Mouse (Mus musculus) neural tube, embryonic 14.5 days (tissue): ENCODE data around the gene Tm9sf3. TPM values are rescaled to one million over a fixed set of nuclear protein-coding genes. Genes with fewer than 3 reads are reported as not detected.

Experiments used
- ATAC-seq: fragments of 200-750 bp; cut with Nextera tagmentation; 2 replicates; pipeline ENCODE4 v1.8.0; 2017; ENCODE audit warnings: low read depth, mild to moderate bottlenecking, moderate TSS enrichment, moderate library complexity
- H3K27ac ChIP-seq: fragments of 300-500 bp; sonication (generic); 2 replicates; pipeline ENCODE4 v1.5.1; 2014; ENCODE audit warnings: low read depth, mild to moderate bottlenecking, control low read depth, low read length, moderate library complexity, mixed read lengths
- H3K27me3 ChIP-seq: fragments of 300-500 bp; sonication (generic); 2 replicates; pipeline ENCODE4 v1.6.1; 2014; ENCODE audit warnings: low read length; ENCODE audit not compliant: control insufficient read depth, insufficient read depth
- H3K36me3 ChIP-seq: fragments of 300-500 bp; sonication (generic); 2 replicates; pipeline ENCODE4 v1.6.1; 2014; ENCODE audit warnings: low read length, mixed read lengths; ENCODE audit not compliant: control insufficient read depth, insufficient read depth
- H3K4me1 ChIP-seq: fragments of 300-500 bp; sonication (generic); 2 replicates; pipeline ENCODE4 v1.6.1; 2014; ENCODE audit warnings: low read length; ENCODE audit not compliant: control insufficient read depth, insufficient read depth
- H3K4me2 ChIP-seq: fragments of 300-500 bp; sonication (generic); 2 replicates; pipeline ENCODE4 v1.6.1; 2014; ENCODE audit warnings: mild to moderate bottlenecking, low read depth, low read length, control low read depth
- H3K4me3 ChIP-seq: fragments of 300-500 bp; sonication (generic); 2 replicates; pipeline ENCODE4 v1.5.1; 2014; ENCODE audit warnings: low read depth, low read length, control low read depth, mixed read lengths
- H3K9ac ChIP-seq: fragments of 300-500 bp; sonication (generic); replicated peaks from 2 replicates; pipeline ENCODE4 v1.6.1; 2014; ENCODE audit warnings: low read depth, mild to moderate bottlenecking, control low read depth, low read length, mixed read lengths
- H3K9me3 ChIP-seq: fragments of 300-500 bp; sonication (generic); 2 replicates; pipeline ENCODE4 v1.6.1; 2016; ENCODE audit warnings: low read length; ENCODE audit not compliant: control insufficient read depth
- WGBS: fragments of 180-500 bp; shearing (Covaris S2); extraction: QIAGEN DNeasy Blood & Tissue Kit; methylation state at CpG from one replicate; pipeline ENCODE4 v1.1.7; 2014; 5-methylcytosine and 5-hydroxymethylcytosine counted together
- polyA plus RNA-seq: library from polyadenylated mRNA; unstranded; fragments of >200 nt; fragmentation: Nextera tagmentation; extraction: Ambion mirVana; gene quantifications from 2 replicates; pipeline ENCODE4 v1.2.1, GENCODE M21; 2014

Tm9sf3 gene
- polyA plus RNA-seq, 1 experiment from 2014 or later: 83.8 TPM

DNA sequence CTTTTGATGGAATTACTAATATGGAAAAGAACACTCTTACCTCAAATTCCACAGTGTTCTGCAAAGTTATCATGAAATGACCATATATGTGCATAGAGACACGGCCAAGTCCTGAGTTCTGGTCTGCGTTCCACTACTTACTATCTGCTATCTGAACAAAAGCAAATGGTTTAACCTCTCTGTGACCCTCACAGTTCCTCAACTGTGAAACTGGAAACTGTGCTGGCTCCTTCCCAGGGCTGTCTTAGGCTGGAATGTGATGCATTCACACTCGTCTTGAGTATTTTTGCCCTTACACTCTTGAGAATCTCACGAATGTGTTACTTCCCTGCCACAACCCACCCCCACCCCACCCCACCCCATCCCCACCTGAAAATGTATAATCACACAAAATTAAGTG, 14.8 kb downstream of the Tm9sf3 start:
- Histone ChIP-seq H3K36me3 (peaks cover 11% of the 10 kb centered on the region; the same call in 1 of the 2 replicates), H3K9me3 (no peaks in the 10 kb centered on the region), H3K4me2 (no peak overlapping the region), H3K27ac (no peak overlapping the region), H3K27me3 (no peaks in the 10 kb centered on the region), H3K4me1 (no peaks in the 10 kb centered on the region), H3K9ac (no peak overlapping the region), H3K4me3 (no peak overlapping the region)
- 70% methylated on average over 4 of the region's 4 CpGs for WGBS
- ATAC-seq: no peak

DNA sequence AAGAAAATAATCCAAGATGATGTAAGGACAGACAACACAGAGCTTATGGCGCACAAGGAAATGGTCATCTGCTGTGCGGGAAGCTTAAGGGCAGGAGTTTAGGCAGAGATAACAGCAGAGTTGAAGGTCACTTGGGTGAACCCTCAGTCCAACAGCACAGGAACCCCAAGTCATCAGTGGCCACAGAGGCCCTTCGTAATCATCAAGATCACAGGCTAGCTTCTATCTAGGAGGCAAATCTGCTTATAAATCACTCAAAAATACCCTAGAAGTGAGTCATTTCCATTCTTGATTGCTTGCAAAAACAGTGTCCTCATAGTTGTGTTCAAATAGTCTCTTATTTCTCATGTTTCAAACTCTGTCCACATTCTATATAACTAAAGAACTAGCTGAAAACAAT, 15.5 kb downstream of the Tm9sf3 start:
- Histone ChIP-seq H3K27ac (no peak overlapping the region), H3K27me3 (no peaks in the 10 kb centered on the region), H3K9me3 (no peaks in the 10 kb centered on the region), H3K9ac (no peak overlapping the region), H3K36me3 (peaks cover 11% of the 10 kb centered on the region; the same call in 1 of the 2 replicates), H3K4me2 (no peak overlapping the region), H3K4me1 (no peaks in the 10 kb centered on the region), H3K4me3 (no peak overlapping the region)
- 92% methylated on average over 3 of the region's 3 CpGs for WGBS
- ATAC-seq: no peak

DNA sequence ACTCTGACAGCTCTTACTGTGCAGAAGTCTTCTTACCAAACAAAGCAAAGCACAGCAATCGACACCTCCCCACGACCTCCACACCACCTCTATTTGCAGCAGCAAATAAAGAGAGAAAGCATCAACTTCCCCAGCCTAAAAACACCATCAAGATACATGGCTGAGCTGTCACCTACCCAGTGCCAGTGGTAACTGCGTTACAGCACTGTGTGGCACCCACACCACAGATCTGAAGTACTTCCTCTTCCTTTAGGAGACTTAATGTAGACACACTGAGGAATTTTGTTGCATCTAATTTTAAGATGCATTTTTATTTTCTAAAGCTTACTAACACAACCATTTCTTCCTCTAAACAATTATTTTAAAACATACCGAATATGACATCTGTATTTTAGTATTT, 17.5 kb downstream of the Tm9sf3 start:
- H3K4me2 ChIP-seq: no peak overlapping the region
- no peaks in the 10 kb centered on the region for H3K4me1 ChIP-seq
- no peak for ATAC-seq
- WGBS: 89% methylated on average over 4 of the region's 4 CpGs
- H3K4me3 ChIP-seq: no peak overlapping the region
- H3K9me3 ChIP-seq: no peaks in the 10 kb centered on the region
- H3K27ac ChIP-seq: no peak overlapping the region
- no peak overlapping the region for H3K9ac ChIP-seq
- H3K36me3 ChIP-seq: peaks cover 28% of the 10 kb centered on the region; the same call in 1 of the 2 replicates
- no peaks in the 10 kb centered on the region for H3K27me3 ChIP-seq

GRCm38 (mm10) chr19:41244581-41244980, 19.2 kb downstream of the Tm9sf3 start:
- 61% methylated on average over 6 of the region's 6 CpGs for WGBS
- Histone ChIP-seq H3K4me1 (no peaks in the 10 kb centered on the region), H3K4me2 (no peak overlapping the region), H3K9ac (no peak overlapping the region), H3K4me3 (no peak overlapping the region), H3K27me3 (no peaks in the 10 kb centered on the region), H3K27ac (no peak overlapping the region), H3K9me3 (no peaks in the 10 kb centered on the region), H3K36me3 (peaks cover 32% of the 10 kb centered on the region; the same call in 1 of the 2 replicates)
- no peak for ATAC-seq

GRCm38 (mm10) chr19:41241997-41242396, 21.8 kb downstream of the Tm9sf3 start:
- peaks cover 35% of the 10 kb centered on the region; the same call in 1 of the 2 replicates for H3K36me3 ChIP-seq
- ATAC-seq: no peak

DNA sequence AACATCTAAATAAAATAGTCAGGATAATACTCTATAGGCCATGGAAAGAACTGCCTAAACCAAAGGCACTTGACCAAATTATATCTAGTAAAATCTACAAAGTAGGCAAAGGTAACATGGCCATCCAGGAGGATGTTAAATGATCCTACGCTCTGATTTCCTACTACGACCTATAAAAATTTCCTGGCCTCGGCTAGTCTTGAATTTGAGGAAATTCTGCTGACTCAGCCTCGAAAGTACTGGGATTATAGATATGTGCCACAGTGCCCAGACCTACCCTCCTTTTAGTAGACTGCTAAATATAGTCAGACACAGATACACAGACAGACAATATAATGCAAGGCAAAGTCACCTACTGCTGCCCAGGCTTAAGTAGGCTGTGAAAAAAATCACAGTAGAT, 30.1 kb downstream of the Tm9sf3 start:
- Histone ChIP-seq H3K4me3 (no peak overlapping the region), H3K27ac (no peak overlapping the region), H3K4me2 (no peak overlapping the region), H3K9me3 (no peaks in the 10 kb centered on the region), H3K4me1 (no peaks in the 10 kb centered on the region), H3K36me3 (peaks cover 20% of the 10 kb centered on the region), H3K9ac (no peak overlapping the region), H3K27me3 (no peaks in the 10 kb centered on the region)
- ATAC-seq: no peak
- 96% methylated on average over 4 of the region's 4 CpGs for WGBS

More at GRCm38 (mm10) chr19:41241997-41242396, 21.8 kb downstream of the Tm9sf3 start:
- no peak overlapping the region for H3K9ac ChIP-seq
- H3K9me3 ChIP-seq: no peaks in the 10 kb centered on the region
- WGBS: over 99% methylated on average over 5 of the region's 5 CpGs
- no peak overlapping the region for H3K4me3 ChIP-seq
- no peak overlapping the region for H3K27ac ChIP-seq
- no peak overlapping the region for H3K4me2 ChIP-seq
- H3K27me3 ChIP-seq: no peaks in the 10 kb centered on the region
- no peaks in the 10 kb centered on the region for H3K4me1 ChIP-seq

- no peak for ATAC-seq
- no peak overlapping the region for H3K4me2 ChIP-seq
- no peak overlapping the region for H3K27ac ChIP-seq
- WGBS: 42% methylated on average over 7 of the region's 7 CpGs
- H3K4me1 ChIP-seq: peaks cover 12% of the 10 kb centered on the region
- no peak overlapping the region for H3K9ac ChIP-seq
- H3K36me3 ChIP-seq: 0 out of 2 replicates have a peak, but pooled peaks cover 3% of the 10 kb centered on the region
- no peaks in the 10 kb centered on the region for H3K9me3 ChIP-seq
- peaks cover 4% of the 10 kb centered on the region; the same call in 1 of the 2 replicates for H3K27me3 ChIP-seq
- no peak overlapping the region for H3K4me3 ChIP-seq
Observed at GRCm38 (mm10) chr19:41208326-41208725, 55.5 kb downstream of the Tm9sf3 start.

- peak within 1 kb of the TSS; percentile 94 for H3K4me2 ChIP-seq
- H3K4me1 ChIP-seq: peaks cover 12% of the 10 kb centered on the region
- WGBS: 1% methylated on average over 32 of the region's 32 CpGs
- peak within 1 kb of the TSS; percentile 41 for H3K4me3 ChIP-seq
- peaks cover 4% of the 10 kb centered on the region; the same call in 1 of the 2 replicates for H3K27me3 ChIP-seq
- peak within 1 kb of the TSS; percentile 55 for H3K9ac ChIP-seq
- H3K36me3 ChIP-seq: no peaks in the 10 kb centered on the region
- H3K27ac ChIP-seq: no peak within 1 kb of the TSS
- peak; percentile 92 for ATAC-seq
- no peaks in the 10 kb centered on the region for H3K9me3 ChIP-seq
Observed at GRCm38 (mm10) chr19:41206811-41207344, 56.9 kb downstream of the Tm9sf3 start, which contains the start of gene Tll2. Gene Tll2, minus strand, starts transcription at chr19:41206835.

- peaks cover 4% of the 10 kb centered on the region; the same call in 1 of the 2 replicates for H3K27me3 ChIP-seq
- H3K9me3 ChIP-seq: no peaks in the 10 kb centered on the region
- peaks cover 12% of the 10 kb centered on the region for H3K4me1 ChIP-seq
- H3K4me3 ChIP-seq: peak overlapping the region; percentile 41
- no peak overlapping the region for H3K27ac ChIP-seq
- H3K9ac ChIP-seq: peak overlapping the region; percentile 55
- no peaks in the 10 kb centered on the region for H3K36me3 ChIP-seq
- under 1% methylated on average over 46 of the region's 46 CpGs for whole genome bisulfite sequencing
- peak; percentile 39 for ATAC-seq
- H3K4me2 ChIP-seq: peak overlapping the region; percentile 94
Observed at GRCm38 (mm10) chr19:41206041-41206810, 57.6 kb downstream of the Tm9sf3 start.
